In genomic region chr17:56356921-56357885, GRCm38 (mm10) we compare ENCODE assay signal across 8 mouse cellular contexts. TPM values are rescaled to one million over a fixed set of nuclear protein-coding genes. Genes with fewer than 3 reads are reported as not detected.
DNase-seq lines count a peak whose midpoint lies in the region; ATAC-seq and TF ChIP-seq lines count a peak whose summit lies in the region.

No protein-coding gene starts in this region.

- no peak overlapping the region for H3K4me2 ChIP-seq in liver, embryonic 14.5 days (ENCODE audit: low read depth)
- H3K4me2 ChIP-seq in neural tube, embryonic 11.5 days (ENCODE audit: low read depth) = no peak overlapping the region
- no peak overlapping the region for H3K4me2 ChIP-seq in stomach, embryonic 14.5 days (replicated peaks; ENCODE audit: low read depth, low read length)

- no peaks in the 10 kb centered on the region for H3K27me3 ChIP-seq in ES-Bruce4 (ENCODE audit: control insufficient read depth, insufficient read depth, low read length, poor library complexity, severe bottlenecking)
- no peaks in the 10 kb centered on the region for H3K27me3 ChIP-seq in liver, embryonic 14.5 days (ENCODE audit: control insufficient read depth, insufficient read depth, low read length)
- no peaks in the 10 kb centered on the region for H3K27me3 ChIP-seq in neural tube, embryonic 11.5 days (ENCODE audit: control insufficient read depth, insufficient read depth, low read length)
- no peaks in the 10 kb centered on the region for H3K27me3 ChIP-seq in stomach, embryonic 14.5 days (ENCODE audit: control insufficient read depth, insufficient read depth, low read length)

- no peak for TF ChIP-seq EP300 in ES-Bruce4 (IDR thresholded peaks at IDR 0.05; ENCODE audit: insufficient read depth, low read depth, low read length)
- no peak for TF ChIP-seq EP300 in liver, embryonic 14.5 days (IDR thresholded peaks at IDR 0.05; ENCODE audit: low read depth)

- H3K9me3 ChIP-seq in ES-Bruce4 (replicated peaks; ENCODE audit: control insufficient read depth, insufficient read depth, low read length, poor library complexity, severe bottlenecking) = no peaks in the 10 kb centered on the region
- H3K9me3 ChIP-seq in liver, embryonic 14.5 days (ENCODE audit: control insufficient read depth, low read length) = no peaks in the 10 kb centered on the region
- H3K9me3 ChIP-seq in neural tube, embryonic 11.5 days (ENCODE audit: control insufficient read depth, low read length) = no peaks in the 10 kb centered on the region
- H3K9me3 ChIP-seq in stomach, embryonic 14.5 days (ENCODE audit: control insufficient read depth, low read depth, low read length) = no peaks in the 10 kb centered on the region

- H3K27ac ChIP-seq in ES-Bruce4 (ENCODE audit: insufficient read depth, low read length) = no peak overlapping the region
- H3K27ac ChIP-seq in liver, embryonic 14.5 days = no peak overlapping the region
- H3K27ac ChIP-seq in neural tube, embryonic 11.5 days (ENCODE audit: low read depth, low read length) = no peak overlapping the region
- no peak overlapping the region for H3K27ac ChIP-seq in stomach, embryonic 14.5 days (ENCODE audit: low read length)

- H3K4me3 ChIP-seq in ES-Bruce4 (ENCODE audit: low read depth, low read length) = no peak overlapping the region
- H3K4me3 ChIP-seq in liver, embryonic 14.5 days (ENCODE audit: insufficient read depth in 1 of 2, low read depth in 2 of 2, low read length in 2 of 2) = no peak overlapping the region
- no peak overlapping the region for H3K4me3 ChIP-seq in neural tube, embryonic 11.5 days (ENCODE audit: low read depth, low read length)
- no peak overlapping the region for H3K4me3 ChIP-seq in stomach, embryonic 14.5 days (ENCODE audit: low read depth, low read length)

- no peaks in the 10 kb centered on the region for H3K4me1 ChIP-seq in ES-Bruce4 (ENCODE audit: control insufficient read depth, insufficient read depth, low read length)
- no peaks in the 10 kb centered on the region for H3K4me1 ChIP-seq in liver, embryonic 14.5 days (replicated peaks; ENCODE audit: control insufficient read depth in 2 of 2, insufficient read depth in 2 of 2, low read length in 1 of 2)
- H3K4me1 ChIP-seq in neural tube, embryonic 11.5 days (ENCODE audit: control insufficient read depth, insufficient read depth, low read length) = no peaks in the 10 kb centered on the region
- no peaks in the 10 kb centered on the region for H3K4me1 ChIP-seq in stomach, embryonic 14.5 days (ENCODE audit: control insufficient read depth, insufficient read depth, low read length)

- H3K36me3 ChIP-seq in ES-Bruce4 (ENCODE audit: control insufficient read depth, insufficient read depth, low read length, poor library complexity, severe bottlenecking) = no peaks in the 10 kb centered on the region
- H3K36me3 ChIP-seq in liver, embryonic 14.5 days (replicated peaks; ENCODE audit: control insufficient read depth, insufficient read depth, low read depth) = no peaks in the 10 kb centered on the region
- peaks cover 14% of the 10 kb centered on the region for H3K36me3 ChIP-seq in neural tube, embryonic 11.5 days (ENCODE audit: control insufficient read depth, insufficient read depth, low read length)
- H3K36me3 ChIP-seq in stomach, embryonic 14.5 days (ENCODE audit: control insufficient read depth, insufficient read depth, low read length) = peaks cover 53% of the 10 kb centered on the region

- peak; percentile 93 for TF ChIP-seq CTCF in ES-Bruce4 (IDR thresholded peaks at IDR 0.05; ENCODE audit: low read depth, low read length)
- peak; percentile 94 for TF ChIP-seq CTCF in brain, embryonic 14.5 days (IDR thresholded peaks at IDR 0.05; ENCODE audit: borderline replicate concordance, extremely low read depth, insufficient read depth, insufficient read length)
- TF ChIP-seq CTCF in liver, embryonic 14.5 days (IDR thresholded peaks at IDR 0.05; ENCODE audit: low read depth) = peak; percentile 95

- TF ChIP-seq POLR2A in ES-Bruce4 (IDR thresholded peaks at IDR 0.05; ENCODE audit: insufficient read depth, low read length) = no peak
- no peak for TF ChIP-seq POLR2A in brain, embryonic 14.5 days (IDR thresholded peaks at IDR 0.05; ENCODE audit: borderline replicate concordance, extremely low read depth, insufficient read depth, insufficient read length, poor library complexity, severe bottlenecking)

- no peak overlapping the region for H3K9ac ChIP-seq in ES-Bruce4 (ENCODE audit: low read depth, poor library complexity, severe bottlenecking)
- H3K9ac ChIP-seq in liver, embryonic 14.5 days (replicated peaks) = no peak overlapping the region
- H3K9ac ChIP-seq in neural tube, embryonic 11.5 days (ENCODE audit: low read length) = no peak overlapping the region
- no peak overlapping the region for H3K9ac ChIP-seq in stomach, embryonic 14.5 days (replicated peaks; ENCODE audit: low read depth, low read length)

- DNase-seq in brain, embryonic 14.5 days (ENCODE audit: low read depth) = peak; percentile 93
- peak; percentile 67 to 78 for DNase-seq in heart, postnatal 14 days
- DNase-seq in kidney, postnatal 36 days = peak; percentile 77 to 83
- DNase-seq in liver, embryonic 14.5 days (ENCODE audit: low read depth in 3 of 3, low spot score in 3 of 3) = peak; percentile 34 to 53 (median 40)
- peak; percentile 76 for DNase-seq in neural tube, embryonic 11.5 days (ENCODE audit: low spot score)

- ATAC-seq in erythroid progenitor cell, adult 5-6 weeks (replicated peaks; ENCODE audit: low FRiP score, poor library complexity, severe bottlenecking) = peak; percentile 62
- ATAC-seq in liver, embryonic 14.5 days (ENCODE audit: insufficient read depth) = 0 out of 2 replicates have a peak, but pooled peaks have one; percentile 38
- ATAC-seq in neural tube, embryonic 11.5 days (ENCODE audit: insufficient read depth, low FRiP score, low TSS enrichment) = peak; percentile 46
- ATAC-seq in stomach, embryonic 14.5 days (ENCODE audit: insufficient number of reproducible peaks, insufficient read depth, low FRiP score, low read depth) = peak; percentile 64; the same call in 1 of the 2 replicates

- 46% methylated on average over 9 of the region's 9 CpGs for WGBS in liver, embryonic 14.5 days (ENCODE audit: insufficient replicate concordance)
- 72% methylated on average over 9 of the region's 9 CpGs for WGBS in neural tube, embryonic 11.5 days
- 66% methylated on average over 9 of the region's 9 CpGs for WGBS in stomach, embryonic 14.5 days

- intact Hi-C loops in heart, postnatal 14 days (cut with DNase I) = loop anchor here (1.0 to 5.0 kb wide), 3 partner anchors 122 to 310 kb away; no protein-coding TSS in a partner anchor

RNA-seq across cellular contexts. Expression of gene Kdm4b, which starts 31.3 kb away (rescaled TPM):
- polyA plus RNA-seq in ES-Bruce4 (2011; ENCODE audit: insufficient read depth, insufficient read length, low read depth, missing spikeins) = 9.5 and 11.5 TPM in 2 replicates
- polyA plus RNA-seq in brain, embryonic 14.5 days (2012; rRNA removed) = 64.6 and 86.5 TPM in 2 replicates
- total RNA-seq in erythroid progenitor cell, adult 5-6 weeks (2015; ENCODE audit: low replicate concordance) = 3.4 and 18.0 TPM in 2 replicates
- 3.4 and 8.5 TPM in 2 replicates for total RNA-seq in erythroid progenitor cell, adult 5-6 weeks (2017; ENCODE audit: low replicate concordance)
- total RNA-seq in heart, postnatal 14 days (2021) = 10 to 100 TPM; 44.3 to 44.9 TPM
- 4.2 and 4.6 TPM in 2 replicates for polyA plus RNA-seq in liver, embryonic 14.5 days (2012; rRNA removed)
- polyA plus RNA-seq in liver, embryonic 14.5 days (2014; fragmentation: Nextera tagmentation; extraction: Ambion mirVana) = 4.5 and 6.3 TPM in 2 replicates
- 53.5 and 59.9 TPM in 2 replicates for polyA plus RNA-seq in neural tube, embryonic 11.5 days (2014; fragmentation: Nextera tagmentation; extraction: Ambion mirVana)
- polyA plus RNA-seq in stomach, embryonic 14.5 days (2014; fragmentation: Nextera tagmentation; extraction: Ambion mirVana) = 28.9 and 34.9 TPM in 2 replicates

RNA-seq across cellular contexts. Expression of gene Uhrf1, which starts 54.1 kb away (rescaled TPM):
- polyA plus RNA-seq in ES-Bruce4 (2011; ENCODE audit: insufficient read depth, insufficient read length, low read depth, missing spikeins) = 162 and 174 TPM in 2 replicates
- polyA plus RNA-seq in brain, embryonic 14.5 days (2012; rRNA removed) = 39.8 and 50.9 TPM in 2 replicates
- 86.9 and 122 TPM in 2 replicates for total RNA-seq in erythroid progenitor cell, adult 5-6 weeks (2015; ENCODE audit: low replicate concordance)
- 178 and 179 TPM in 2 replicates for total RNA-seq in erythroid progenitor cell, adult 5-6 weeks (2017; ENCODE audit: low replicate concordance)
- total RNA-seq in heart, postnatal 14 days (2021) = 10 to 100 TPM in 1 of 2 experiments, 1 to 10 TPM in 1; 4.8 to 12.2 TPM
- 72.6 and 86.2 TPM in 2 replicates for polyA plus RNA-seq in liver, embryonic 14.5 days (2012; rRNA removed)
- 76.0 and 90.8 TPM in 2 replicates for polyA plus RNA-seq in liver, embryonic 14.5 days (2014; fragmentation: Nextera tagmentation; extraction: Ambion mirVana)
- polyA plus RNA-seq in neural tube, embryonic 11.5 days (2014; fragmentation: Nextera tagmentation; extraction: Ambion mirVana) = 116 and 128 TPM in 2 replicates
- polyA plus RNA-seq in stomach, embryonic 14.5 days (2014; fragmentation: Nextera tagmentation; extraction: Ambion mirVana) = 77.6 and 85.2 TPM in 2 replicates

RNA-seq across cellular contexts. Expression of gene Arrdc5, which starts 57.1 kb away (rescaled TPM):
- not detected in 2 replicates for polyA plus RNA-seq in ES-Bruce4 (2011; ENCODE audit: insufficient read depth, insufficient read length, low read depth, missing spikeins)
- polyA plus RNA-seq in brain, embryonic 14.5 days (2012; rRNA removed) = not detected in 2 replicates
- not detected in 2 replicates for total RNA-seq in erythroid progenitor cell, adult 5-6 weeks (2015; ENCODE audit: low replicate concordance)
- total RNA-seq in erythroid progenitor cell, adult 5-6 weeks (2017; ENCODE audit: low replicate concordance) = not detected in 2 replicates
- under 1 TPM in 1 of 2 experiments, not detected in 1; 0.36 TPM for total RNA-seq in heart, postnatal 14 days (2021)
- not detected in 2 replicates for polyA plus RNA-seq in liver, embryonic 14.5 days (2012; rRNA removed)
- not detected in 2 replicates for polyA plus RNA-seq in liver, embryonic 14.5 days (2014; fragmentation: Nextera tagmentation; extraction: Ambion mirVana)
- polyA plus RNA-seq in neural tube, embryonic 11.5 days (2014; fragmentation: Nextera tagmentation; extraction: Ambion mirVana) = not detected in 2 replicates
- polyA plus RNA-seq in stomach, embryonic 14.5 days (2014; fragmentation: Nextera tagmentation; extraction: Ambion mirVana) = not detected in 2 replicates

Comparison
In these comparisons a context has a peak if more than half of its experiments do, and no peak if none do; other contexts are left out.
1. DNase-seq: peak in every context shown above with its lines; median percentile 93 in brain, embryonic 14.5 days; 80 in kidney, postnatal 36 days; 76 in neural tube, embryonic 11.5 days; 72 in heart, postnatal 14 days; 40 in liver, embryonic 14.5 days.